Mouse (Mus musculus): ENCODE data around the gene Map4k4. TPM values are rescaled to one million over a fixed set of nuclear protein-coding genes. Genes with fewer than 3 reads are reported as not detected.

Gene Map4k4
- polyA plus RNA-seq, 1 experiment: 94.7 TPM

DNA sequence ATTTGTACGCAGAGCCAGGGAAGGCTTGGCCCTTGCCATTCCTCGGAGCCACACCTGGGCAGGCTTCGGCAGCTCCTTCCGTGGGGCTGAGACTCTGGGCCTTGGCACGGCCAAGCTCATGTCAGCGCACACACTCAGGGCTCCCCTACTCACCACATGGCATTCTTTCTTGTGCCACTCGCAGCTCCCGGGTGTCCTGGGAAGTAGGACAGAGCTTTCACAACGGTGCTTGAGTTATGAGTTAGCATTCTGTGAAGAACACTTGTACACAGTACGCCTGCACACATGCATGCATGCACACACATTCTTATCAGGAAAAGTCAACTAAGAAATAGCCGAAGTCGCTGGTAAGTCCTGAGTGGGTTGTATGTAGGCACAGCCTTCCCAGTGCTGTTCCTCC is 38.7 kb downstream of the Map4k4 start:
- WGBS: 44% methylated on average over 12 of the region's 12 CpGs
- no peak overlapping the region for H3K4me3 ChIP-seq (replicated peaks; ENCODE audit: extremely low read depth, low read depth, low read length)
- TF ChIP-seq CTCF (IDR thresholded peaks at IDR 0.05; ENCODE audit: insufficient read depth, low read length) (no peak), POLR2A (IDR thresholded peaks at IDR 0.05; ENCODE audit: borderline replicate concordance, extremely low read depth, low read depth, low read length) (no peak)
- DNase-seq: no peak
- peaks cover 30% of the 10 kb centered on the region for H3K4me1 ChIP-seq (ENCODE audit: control insufficient read depth, insufficient read depth, low read length)

DNA sequence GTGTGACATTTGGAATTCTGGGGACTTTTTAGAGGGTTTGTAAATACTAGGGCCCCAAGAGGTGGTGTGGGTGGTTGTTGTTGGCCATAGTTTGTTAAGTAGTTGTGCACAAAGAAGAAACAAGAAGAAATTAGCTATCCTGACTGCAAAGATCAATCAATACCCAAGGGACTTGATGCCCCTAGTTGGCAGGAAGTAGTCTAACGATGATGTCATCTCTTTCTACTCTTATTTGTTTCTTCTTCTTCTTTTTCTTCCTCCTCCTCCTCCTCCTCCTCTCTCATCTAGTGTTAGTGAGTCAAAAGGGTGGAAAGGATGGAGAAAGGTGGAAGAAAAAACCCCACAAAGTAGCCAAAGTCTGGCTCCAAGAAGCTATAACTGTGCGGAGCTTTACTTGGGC is 39.6 kb downstream of the Map4k4 start:
- TF ChIP-seq POLR2A (IDR thresholded peaks at IDR 0.05; ENCODE audit: borderline replicate concordance, extremely low read depth, low read depth, low read length): no peak
- Histone ChIP-seq H3K4me1 (ENCODE audit: control insufficient read depth, insufficient read depth, low read length) (peaks cover 33% of the 10 kb centered on the region), H3K4me3 (replicated peaks; ENCODE audit: extremely low read depth, low read depth, low read length) (no peak overlapping the region)
- 78% methylated on average over 2 of the region's 2 CpGs for WGBS
- DNase-seq: no peak

DNA sequence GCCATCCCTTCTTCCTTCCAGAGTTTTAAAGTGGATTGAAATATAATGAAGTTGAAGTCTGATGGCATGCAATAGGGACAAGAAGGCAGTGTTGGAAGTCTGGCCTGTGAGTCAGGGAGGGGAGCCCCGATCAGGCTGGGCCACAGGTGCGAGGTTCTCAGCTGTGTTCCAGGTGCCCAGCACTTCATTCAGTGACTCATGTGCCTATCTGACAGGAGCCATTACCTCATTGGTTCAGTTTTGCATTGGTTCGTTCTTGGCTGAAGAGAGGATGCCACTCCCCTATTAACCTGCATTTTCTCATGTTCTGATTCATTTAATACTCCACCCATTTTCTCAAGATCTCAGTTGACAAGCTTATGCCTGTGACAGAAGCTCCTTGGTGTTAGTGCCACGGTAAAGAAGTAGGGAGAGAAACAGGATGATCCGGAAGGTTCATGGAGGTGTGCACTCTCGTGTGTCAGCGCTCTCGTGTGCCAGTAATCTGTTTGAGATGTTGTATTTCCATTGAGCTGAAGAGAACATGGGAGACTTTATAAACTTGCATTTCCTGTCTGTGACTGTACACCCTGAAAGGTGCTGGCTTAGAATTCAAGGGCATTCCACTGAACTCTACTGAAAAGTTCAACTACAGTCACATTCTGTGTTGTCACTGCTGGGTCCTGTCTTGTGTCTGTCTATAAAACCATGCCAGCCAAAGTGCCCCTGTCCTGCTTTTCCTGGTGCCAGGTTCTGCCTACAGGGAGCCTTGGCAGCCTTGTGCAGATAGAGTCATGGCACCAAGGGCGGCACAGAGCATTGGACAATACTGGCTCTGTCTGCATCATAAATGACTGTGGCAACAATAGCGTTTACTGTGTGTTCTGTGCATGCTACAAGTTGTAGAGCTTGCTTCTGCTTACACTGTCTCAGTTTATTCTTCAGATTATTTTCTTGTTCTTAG is 40.8 kb downstream of the Map4k4 start:
- TF ChIP-seq POLR2A (IDR thresholded peaks at IDR 0.05; ENCODE audit: borderline replicate concordance, extremely low read depth, low read depth, low read length) (no peak), CTCF (IDR thresholded peaks at IDR 0.05; ENCODE audit: insufficient read depth, low read length) (no peak)
- Histone ChIP-seq H3K4me3 (replicated peaks; ENCODE audit: extremely low read depth, low read depth, low read length) (no peak overlapping the region), H3K4me1 (ENCODE audit: control insufficient read depth, insufficient read depth, low read length) (peaks cover 31% of the 10 kb centered on the region)
- WGBS: 39% methylated on average over 10 of the region's 10 CpGs
- no peak for DNase-seq

DNA sequence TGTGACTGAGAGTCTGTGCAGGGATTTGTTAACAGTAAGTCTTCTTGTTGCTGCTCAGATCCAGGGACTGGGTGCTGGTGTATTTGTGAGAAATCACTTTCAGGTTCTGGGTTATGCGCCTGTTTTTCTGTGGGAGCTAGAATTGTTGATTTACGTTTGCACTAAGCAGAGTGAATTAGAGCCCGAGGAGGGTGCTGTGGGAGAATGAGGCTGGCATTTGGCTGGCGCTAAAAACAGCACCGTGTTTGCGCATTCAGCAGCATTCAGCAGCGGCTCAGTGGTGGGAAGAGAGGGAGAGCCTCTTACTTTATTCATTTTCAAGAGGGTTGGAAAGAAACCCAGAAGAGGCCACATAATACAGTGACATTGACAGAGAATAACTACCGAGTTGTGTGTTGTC is 42.2 kb downstream of the Map4k4 start:
- TF ChIP-seq CTCF (IDR thresholded peaks at IDR 0.05; ENCODE audit: insufficient read depth, low read length): no peak
- no peak for TF ChIP-seq POLR2A (IDR thresholded peaks at IDR 0.05; ENCODE audit: borderline replicate concordance, extremely low read depth, low read depth, low read length)
- no peak overlapping the region for H3K4me3 ChIP-seq (replicated peaks; ENCODE audit: extremely low read depth, low read depth, low read length)
- 27% methylated on average over 8 of the region's 8 CpGs for WGBS
- H3K4me1 ChIP-seq (ENCODE audit: control insufficient read depth, insufficient read depth, low read length): peaks cover 39% of the 10 kb centered on the region
- no peak for DNase-seq

DNA sequence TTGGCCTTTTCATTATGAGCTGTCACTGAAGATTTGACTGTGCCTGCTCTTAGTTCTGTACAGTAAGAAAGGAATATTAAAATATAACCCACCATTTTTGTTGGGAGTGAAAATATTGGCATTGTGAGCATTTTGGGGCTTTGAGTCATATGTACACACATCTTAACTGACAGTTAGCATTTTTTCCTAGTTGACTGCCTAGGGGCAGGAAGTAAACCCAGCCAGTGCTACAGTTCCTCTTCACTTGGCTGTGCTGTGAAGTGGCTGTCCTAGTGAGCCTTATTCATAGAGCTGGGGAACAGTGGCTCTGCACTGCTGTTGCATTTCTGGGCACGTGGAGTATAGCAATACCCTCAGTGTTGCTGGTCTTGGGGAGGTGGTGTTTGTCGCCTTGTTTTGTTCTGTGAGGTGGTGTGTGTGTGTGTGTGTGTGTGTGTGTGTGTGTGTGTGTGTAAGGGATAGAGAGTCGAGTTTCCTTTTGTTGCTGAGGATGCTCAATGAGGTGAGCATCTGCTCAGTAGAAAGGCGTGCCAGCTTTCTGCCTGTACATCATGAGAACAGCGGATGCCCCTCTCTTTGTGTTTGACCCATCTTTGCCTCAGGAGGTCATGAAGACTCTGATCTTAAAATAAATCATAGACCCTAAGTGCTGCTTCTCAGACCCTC is 43.7 kb downstream of the Map4k4 start:
- Histone ChIP-seq H3K4me1 (ENCODE audit: control insufficient read depth, insufficient read depth, low read length) (peaks cover 44% of the 10 kb centered on the region), H3K4me3 (replicated peaks; ENCODE audit: extremely low read depth, low read depth, low read length) (no peak overlapping the region)
- 33% methylated on average over 5 of the region's 5 CpGs for WGBS
- DNase-seq: no peak
- TF ChIP-seq POLR2A (IDR thresholded peaks at IDR 0.05; ENCODE audit: borderline replicate concordance, extremely low read depth, low read depth, low read length): no peak
- no peak for TF ChIP-seq CTCF (IDR thresholded peaks at IDR 0.05; ENCODE audit: insufficient read depth, low read length)

DNA sequence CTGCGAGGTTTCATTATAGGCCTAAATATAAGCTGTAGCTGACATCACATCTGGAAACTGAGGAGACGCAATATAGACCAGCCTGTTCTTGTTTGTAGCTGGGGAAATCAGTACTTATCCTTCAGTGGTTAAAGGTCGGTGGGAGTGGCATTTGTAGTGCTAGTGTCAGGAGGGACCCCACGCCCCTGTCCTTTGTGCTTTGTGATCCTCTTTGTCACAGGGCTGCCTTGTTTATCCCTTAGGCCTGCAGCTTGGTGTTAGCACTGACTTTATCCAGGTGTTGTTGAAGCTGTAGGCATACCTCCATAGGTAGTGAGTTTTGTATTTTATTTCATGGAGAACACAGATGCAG is 44.2 kb downstream of the Map4k4 start:
- 42% methylated on average over 4 of the region's 4 CpGs for WGBS
- H3K4me1 ChIP-seq (ENCODE audit: control insufficient read depth, insufficient read depth, low read length): peaks cover 44% of the 10 kb centered on the region
- H3K4me3 ChIP-seq (replicated peaks; ENCODE audit: extremely low read depth, low read depth, low read length): no peak overlapping the region
- DNase-seq: no peak
- no peak for TF ChIP-seq POLR2A (IDR thresholded peaks at IDR 0.05; ENCODE audit: borderline replicate concordance, extremely low read depth, low read depth, low read length)
- TF ChIP-seq CTCF (IDR thresholded peaks at IDR 0.05; ENCODE audit: insufficient read depth, low read length): no peak

DNA sequence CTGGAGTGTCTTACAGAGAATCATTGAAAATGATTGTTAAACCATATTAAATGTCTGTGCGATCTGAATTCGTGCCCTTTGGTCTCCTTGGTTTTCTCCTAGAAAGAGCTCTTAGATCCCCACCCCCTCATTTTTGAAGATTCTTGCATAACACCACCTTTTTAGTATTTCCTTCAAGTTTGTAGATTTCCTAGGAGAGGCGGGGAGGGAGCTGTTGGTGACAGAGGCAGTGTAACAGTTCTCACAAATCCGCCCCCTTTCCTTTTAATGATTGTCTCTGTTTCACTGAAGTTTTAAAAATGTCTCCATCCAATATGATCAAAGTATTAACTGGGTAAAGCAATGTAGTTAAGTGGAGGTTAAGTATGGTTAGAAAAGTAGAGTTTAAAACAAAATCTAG is 45.7 kb downstream of the Map4k4 start:
- no peak overlapping the region for H3K4me3 ChIP-seq (replicated peaks; ENCODE audit: extremely low read depth, low read depth, low read length)
- TF ChIP-seq POLR2A (IDR thresholded peaks at IDR 0.05; ENCODE audit: borderline replicate concordance, extremely low read depth, low read depth, low read length) (no peak), CTCF (IDR thresholded peaks at IDR 0.05; ENCODE audit: insufficient read depth, low read length) (no peak)
- WGBS: 41% methylated on average over 4 of the region's 4 CpGs
- H3K4me1 ChIP-seq (ENCODE audit: control insufficient read depth, insufficient read depth, low read length): peaks cover 40% of the 10 kb centered on the region
- DNase-seq: no peak

DNA sequence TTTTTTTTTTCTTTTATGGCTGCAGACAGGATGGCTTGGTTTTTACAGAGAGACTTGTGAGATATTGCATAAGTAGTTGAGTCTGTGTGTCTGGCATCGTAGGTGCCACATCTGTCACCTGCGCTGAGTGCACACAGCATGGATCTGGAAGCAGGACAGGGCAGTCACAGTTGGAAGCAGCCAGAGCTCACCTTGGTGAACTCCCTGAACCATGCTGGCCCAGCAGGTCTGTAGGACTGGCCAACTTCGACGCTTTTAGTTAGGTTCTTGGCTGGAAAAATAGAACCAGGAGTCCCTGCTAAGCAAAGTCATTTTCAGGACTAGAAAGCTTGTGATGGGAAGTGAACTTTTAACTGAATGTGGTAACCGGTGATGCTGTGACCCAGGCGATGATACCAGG is 46.5 kb downstream of the Map4k4 start:
- TF ChIP-seq POLR2A (IDR thresholded peaks at IDR 0.05; ENCODE audit: borderline replicate concordance, extremely low read depth, low read depth, low read length) (no peak), CTCF (IDR thresholded peaks at IDR 0.05; ENCODE audit: insufficient read depth, low read length) (no peak)
- Histone ChIP-seq H3K4me3 (replicated peaks; ENCODE audit: extremely low read depth, low read depth, low read length) (no peak overlapping the region), H3K4me1 (ENCODE audit: control insufficient read depth, insufficient read depth, low read length) (peaks cover 37% of the 10 kb centered on the region)
- DNase-seq: no peak
- WGBS: 63% methylated on average over 6 of the region's 6 CpGs

DNA sequence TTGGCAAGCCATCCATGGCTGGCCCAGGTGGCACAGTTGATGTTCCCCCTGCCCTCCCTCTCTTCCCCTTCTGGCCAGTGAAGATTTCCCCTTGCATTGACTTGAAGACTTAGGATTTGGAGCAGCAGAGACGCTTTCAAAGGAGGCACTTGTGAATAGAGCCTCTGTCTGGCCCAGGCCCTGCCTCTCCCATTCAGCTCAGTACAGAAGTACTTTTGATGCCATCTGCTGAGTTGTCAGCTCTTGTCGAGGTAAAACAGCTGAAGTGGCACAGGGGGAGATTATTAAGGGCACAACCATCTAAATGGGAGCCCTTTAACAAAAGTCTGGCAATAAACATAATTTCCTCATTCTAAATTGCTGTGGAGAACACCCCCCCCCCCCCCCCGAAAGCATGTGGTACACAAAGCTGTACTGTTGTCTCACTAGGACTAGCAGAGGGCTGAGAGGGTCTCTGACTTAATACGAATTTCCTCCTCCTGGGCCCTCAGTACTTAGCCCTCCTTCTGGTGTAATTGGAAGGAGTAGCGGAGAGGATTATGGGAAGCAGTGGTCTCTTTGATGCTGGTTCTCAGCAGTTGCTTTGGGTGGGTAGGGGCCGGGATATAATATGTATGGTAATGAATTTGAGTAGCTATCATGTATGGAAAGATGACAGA is 47.1 kb downstream of the Map4k4 start:
- Histone ChIP-seq H3K4me1 (ENCODE audit: control insufficient read depth, insufficient read depth, low read length) (peaks cover 40% of the 10 kb centered on the region), H3K4me3 (replicated peaks; ENCODE audit: extremely low read depth, low read depth, low read length) (no peak overlapping the region)
- 53% methylated on average over 6 of the region's 6 CpGs for WGBS
- no peak for DNase-seq
- TF ChIP-seq POLR2A (IDR thresholded peaks at IDR 0.05; ENCODE audit: borderline replicate concordance, extremely low read depth, low read depth, low read length) (no peak), CTCF (IDR thresholded peaks at IDR 0.05; ENCODE audit: insufficient read depth, low read length) (no peak)

Measured in lung, adult 2 months (tissue).